Mouse (Mus musculus) hindbrain, embryonic 11.5 days (tissue): ENCODE measurements around the gene Acads. TPM values are rescaled to one million over a fixed set of nuclear protein-coding genes. Genes with fewer than 3 reads are reported as not detected.
A peak's percentile ranks its signal among the peaks of the same experiment; 100 is the strongest.

Experiments used
- ATAC-seq: fragments of 200-750 bp; cut with Nextera tagmentation; 2 replicates; pipeline ENCODE4 v1.8.0; 2017; ENCODE audit warnings: mild to moderate bottlenecking, moderate TSS enrichment, moderate library complexity; ENCODE audit not compliant: low FRiP score
- DNase-seq: peaks from one replicate; pipeline ENCODE4 v3.0.0-alpha.2; 2015; ENCODE audit warnings: low spot score
- H3K27ac ChIP-seq: fragments of 300-500 bp; sonication (generic); 2 replicates; pipeline ENCODE4 v1.5.1; 2014; ENCODE audit warnings: mild to moderate bottlenecking, low read depth, low read length
- H3K27me3 ChIP-seq: fragments of 300-500 bp; sonication (generic); 2 replicates; pipeline ENCODE4 v1.6.1; 2014; ENCODE audit warnings: mild to moderate bottlenecking, low read length, moderate library complexity, mixed read lengths; ENCODE audit not compliant: control insufficient read depth, insufficient read depth
- H3K36me3 ChIP-seq: fragments of 300-500 bp; sonication (generic); 2 replicates; pipeline ENCODE4 v1.6.1; 2014; ENCODE audit warnings: mild to moderate bottlenecking, low read length, moderate library complexity, mixed read lengths; ENCODE audit not compliant: control insufficient read depth, insufficient read depth
- H3K4me1 ChIP-seq: fragments of 300-500 bp; sonication (generic); replicated peaks from 2 replicates; pipeline ENCODE4 v1.6.1; 2014; ENCODE audit warnings: low read length, mixed read lengths; ENCODE audit not compliant: control insufficient read depth, insufficient read depth
- H3K4me2 ChIP-seq: fragments of 300-500 bp; sonication (generic); replicated peaks from 2 replicates; pipeline ENCODE4 v1.6.1; 2014; ENCODE audit warnings: mild to moderate bottlenecking, low read depth, low read length
- H3K4me3 ChIP-seq: fragments of 300-500 bp; sonication (generic); 2 replicates; pipeline ENCODE4 v1.5.1; 2014; ENCODE audit warnings: low read depth, low read length
- H3K9ac ChIP-seq: fragments of 300-500 bp; sonication (generic); 2 replicates; pipeline ENCODE4 v1.6.1; 2014; ENCODE audit warnings: low read depth, low read length
- H3K9me3 ChIP-seq: fragments of 300-500 bp; sonication (generic); 2 replicates; pipeline ENCODE4 v1.6.1; 2016; ENCODE audit warnings: low read length; ENCODE audit not compliant: control insufficient read depth
- WGBS: fragments of 180-500 bp; shearing (Covaris S2); extraction: QIAGEN DNeasy Blood & Tissue Kit; methylation state at CpG from one replicate; pipeline ENCODE4 v1.1.7; 2014; 5-methylcytosine and 5-hydroxymethylcytosine counted together
- polyA plus RNA-seq: library from polyadenylated mRNA; unstranded; fragments of >200 nt; fragmentation: Nextera tagmentation; extraction: Ambion mirVana; gene quantifications from 2 replicates; pipeline ENCODE4 v1.2.1, GENCODE M21; 2014

Acads gene
- polyA plus RNA-seq, 1 experiment from 2014 or later, result 30.8 TPM

GRCm38 (mm10) chr5:115161064-115161939 is 42.2 kb upstream of the Acads start:
- Histone ChIP-seq H3K4me2 (no peak overlapping the region), H3K4me3 (no peak overlapping the region), H3K27ac (no peak overlapping the region), H3K9ac (no peak overlapping the region), H3K27me3 (no peaks in the 10 kb centered on the region), H3K4me1 (peaks cover 6% of the 10 kb centered on the region; the same call in 1 of the 2 replicates), H3K36me3 (no peaks in the 10 kb centered on the region), H3K9me3 (no peaks in the 10 kb centered on the region)
- no peak for DNase-seq
- ATAC-seq, result no peak
- WGBS, result 52% methylated on average over 13 of the region's 13 CpGs

- 76% methylated on average over 6 of the region's 6 CpGs for WGBS
- no peaks in the 10 kb centered on the region for H3K27me3 ChIP-seq
- DNase-seq (no peak), ATAC-seq (no peak)
- H3K4me2 ChIP-seq, result no peak overlapping the region
- H3K4me3 ChIP-seq, result no peak overlapping the region
- no peak overlapping the region for H3K27ac ChIP-seq
- no peaks in the 10 kb centered on the region for H3K36me3 ChIP-seq
- peaks cover 8% of the 10 kb centered on the region; the same call in 1 of the 2 replicates for H3K4me1 ChIP-seq
- H3K9ac ChIP-seq, result no peak overlapping the region
- H3K9me3 ChIP-seq, result no peaks in the 10 kb centered on the region
These were observed 41.5 kb upstream of the Acads start for GRCm38 (mm10) chr5:115160655-115161054.

GRCm38 (mm10) chr5:115159165-115159564 is 40.0 kb upstream of the Acads start:
- peak overlapping the region; percentile 78 for H3K9ac ChIP-seq
- H3K36me3 ChIP-seq, result no peaks in the 10 kb centered on the region
- H3K4me1 ChIP-seq, result peaks cover 14% of the 10 kb centered on the region; the same call in 1 of the 2 replicates
- H3K9me3 ChIP-seq, result no peaks in the 10 kb centered on the region
- WGBS, result 45% methylated on average over 12 of the region's 12 CpGs
- peak overlapping the region; percentile 87 for H3K4me3 ChIP-seq
- peak overlapping the region; percentile 97 for H3K27ac ChIP-seq
- H3K4me2 ChIP-seq, result peak overlapping the region; percentile 65
- H3K27me3 ChIP-seq, result no peaks in the 10 kb centered on the region
- DNase-seq, result no peak
- no peak for ATAC-seq

- H3K36me3 ChIP-seq, result no peaks in the 10 kb centered on the region
- no peaks in the 10 kb centered on the region for H3K9me3 ChIP-seq
- H3K27me3 ChIP-seq, result no peaks in the 10 kb centered on the region
- DNase-seq (peak; percentile 98), ATAC-seq (peak; percentile 97)
- H3K4me2 ChIP-seq, result peak within 1 kb of the TSS; percentile 85
- peak within 1 kb of the TSS; percentile 97 for H3K27ac ChIP-seq
- H3K9ac ChIP-seq, result peak within 1 kb of the TSS; percentile 87
- H3K4me3 ChIP-seq, result peak within 1 kb of the TSS; percentile 87
- under 1% methylated on average over 74 of the region's 78 CpGs for WGBS
- H3K4me1 ChIP-seq, result peaks cover 14% of the 10 kb centered on the region; the same call in 1 of the 2 replicates
These were observed 39.2 kb upstream of the Acads start, which contains the start of gene Mlec for GRCm38 (mm10) chr5:115158040-115158983. TSS of gene Mlec (minus strand) at chr5:115158179.

GRCm38 (mm10) chr5:115156933-115157589 is 37.9 kb upstream of the Acads start:
- Histone ChIP-seq H3K4me1 (peaks cover 14% of the 10 kb centered on the region; the same call in 1 of the 2 replicates), H3K4me3 (peak overlapping the region; percentile 87), H3K9me3 (no peaks in the 10 kb centered on the region), H3K9ac (peak overlapping the region; percentile 87), H3K27me3 (no peaks in the 10 kb centered on the region), H3K27ac (peak overlapping the region; percentile 97; the same call in 1 of the 2 replicates), H3K36me3 (no peaks in the 10 kb centered on the region), H3K4me2 (peak overlapping the region; percentile 85)
- DNase-seq, result peak; percentile 54
- ATAC-seq, result no peak
- WGBS, result 3% methylated on average over 26 of the region's 26 CpGs

- WGBS, result 74% methylated on average over 7 of the region's 7 CpGs
- H3K9me3 ChIP-seq, result no peaks in the 10 kb centered on the region
- peak overlapping the region; percentile 85 for H3K4me2 ChIP-seq
- DNase-seq (no peak), ATAC-seq (no peak)
- H3K4me1 ChIP-seq, result peaks cover 14% of the 10 kb centered on the region; the same call in 1 of the 2 replicates
- no peaks in the 10 kb centered on the region for H3K27me3 ChIP-seq
- H3K4me3 ChIP-seq, result peak overlapping the region; percentile 87
- H3K27ac ChIP-seq, result no peak overlapping the region
- peak overlapping the region; percentile 87 for H3K9ac ChIP-seq
- no peaks in the 10 kb centered on the region for H3K36me3 ChIP-seq
These were observed 37.3 kb upstream of the Acads start for GRCm38 (mm10) chr5:115156401-115156800.

- Histone ChIP-seq H3K9me3 (no peaks in the 10 kb centered on the region), H3K4me3 (peak overlapping the region; percentile 87; the same call in 1 of the 2 replicates), H3K36me3 (no peaks in the 10 kb centered on the region), H3K4me2 (peak overlapping the region; percentile 26), H3K27ac (no peak overlapping the region), H3K9ac (peak overlapping the region; percentile 87), H3K4me1 (peaks cover 14% of the 10 kb centered on the region; the same call in 1 of the 2 replicates), H3K27me3 (no peaks in the 10 kb centered on the region)
- ATAC-seq (no peak), DNase-seq (no peak)
- WGBS, result 42% methylated on average over 5 of the region's 5 CpGs
These were observed 36.7 kb upstream of the Acads start for GRCm38 (mm10) chr5:115155831-115156230.

GRCm38 (mm10) chr5:115155156-115155631 is 36.0 kb upstream of the Acads start:
- no peak overlapping the region for H3K27ac ChIP-seq

More at GRCm38 (mm10) chr5:115155156-115155631, 36.0 kb upstream of the Acads start:
- Histone ChIP-seq H3K4me2 (peak overlapping the region; percentile 27), H3K27me3 (no peaks in the 10 kb centered on the region), H3K36me3 (peaks cover 4% of the 10 kb centered on the region), H3K4me1 (peaks cover 14% of the 10 kb centered on the region; the same call in 1 of the 2 replicates), H3K9me3 (no peaks in the 10 kb centered on the region), H3K4me3 (no peak overlapping the region), H3K9ac (peak overlapping the region; percentile 87)
- WGBS, result 76% methylated on average over 13 of the region's 13 CpGs
- ATAC-seq, result no peak
- DNase-seq, result no peak
